Mouse (Mus musculus): ENCODE data around the gene Ccnt1.
"Not testable (repeated sequence)": the region's sequence is repeated elsewhere in the genome, so short reads cannot be mapped to it uniquely, and the experiment has no call there.

Gene Ccnt1

DNA sequence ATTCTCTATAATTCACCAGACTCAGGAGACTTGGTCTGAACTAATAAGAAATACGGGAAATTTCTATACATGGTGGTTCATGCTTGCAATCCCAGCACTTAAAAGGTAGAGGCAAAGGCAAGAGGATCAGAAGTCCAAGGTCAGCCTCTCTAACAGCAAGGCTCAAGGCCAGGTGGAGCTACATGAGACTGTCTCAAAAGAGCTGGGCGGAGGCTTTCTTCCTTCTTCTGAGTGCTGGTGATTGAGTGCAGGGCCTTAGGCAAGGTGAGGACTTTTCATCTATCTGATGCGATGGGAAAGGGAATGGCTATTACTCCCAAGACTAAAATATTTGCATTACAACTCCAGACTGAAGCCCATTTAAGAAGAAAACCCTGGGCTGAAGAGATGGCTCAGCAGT is 25.6 kb downstream of the Ccnt1 start:
- no peak for DNase-seq (ENCODE audit: low spot score in 2 of 2)

GRCm38 (mm10) chr15:98543341-98543740 is 27.4 kb downstream of the Ccnt1 start:
- no peak for DNase-seq (ENCODE audit: low spot score in 2 of 2)

- no peak for DNase-seq (ENCODE audit: low spot score in 2 of 2)
Observed at GRCm38 (mm10) chr15:98541064-98541463, 29.7 kb downstream of the Ccnt1 start.

DNA sequence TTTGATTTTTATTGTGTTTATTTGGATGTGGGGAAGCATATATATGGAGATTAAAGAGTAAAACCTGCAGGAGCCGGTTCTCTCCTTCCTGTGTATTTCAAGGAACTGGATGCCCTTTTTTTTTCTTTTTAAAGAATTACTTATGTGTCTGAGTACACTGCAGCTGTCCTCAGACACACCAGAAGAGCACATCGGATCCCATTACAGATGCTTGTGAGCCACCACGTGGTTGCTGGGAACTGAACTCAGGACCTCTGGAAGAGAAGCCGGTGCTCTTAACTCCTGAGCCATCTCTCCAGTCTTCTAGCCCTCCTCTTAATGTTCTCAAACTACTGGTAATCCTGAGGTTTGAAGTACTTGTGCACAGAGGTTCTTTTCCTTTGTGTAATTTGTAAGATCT is 32.8 kb downstream of the Ccnt1 start:
- DNase-seq (ENCODE audit: low spot score in 2 of 2), result no peak

DNA sequence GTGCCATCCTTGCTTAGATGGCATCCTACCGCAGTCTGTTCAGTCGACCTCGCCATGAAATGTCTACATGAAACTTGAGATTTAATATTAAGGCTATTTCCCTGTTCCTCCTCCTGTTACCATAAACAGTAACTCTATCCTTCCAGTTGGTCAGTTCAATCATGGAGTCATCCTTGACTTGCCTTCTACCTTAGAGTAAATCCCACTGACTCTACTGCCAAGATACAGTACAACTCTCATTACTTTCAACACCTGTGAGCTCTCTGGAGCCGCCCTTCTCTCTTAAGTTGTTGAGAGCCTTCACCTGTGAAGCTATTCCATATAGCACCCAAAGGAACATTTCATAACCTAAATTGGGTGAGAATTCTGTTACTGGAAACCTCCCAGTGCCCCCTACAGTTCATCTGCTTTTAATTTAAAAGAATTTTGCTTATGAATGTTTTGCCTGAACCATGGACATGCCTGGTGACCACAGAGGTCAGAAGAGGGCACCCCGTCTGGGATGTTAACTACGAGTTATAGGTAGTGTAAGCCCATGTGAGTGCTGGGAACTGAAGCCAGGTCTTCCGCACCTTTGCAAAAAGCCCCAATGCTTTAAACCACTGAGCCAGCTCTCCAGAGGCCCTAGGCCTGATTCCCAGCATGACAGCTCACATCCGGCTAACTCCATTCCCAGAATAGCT is 33.8 kb downstream of the Ccnt1 start:
- no peak for DNase-seq (ENCODE audit: low spot score in 2 of 2)

DNA sequence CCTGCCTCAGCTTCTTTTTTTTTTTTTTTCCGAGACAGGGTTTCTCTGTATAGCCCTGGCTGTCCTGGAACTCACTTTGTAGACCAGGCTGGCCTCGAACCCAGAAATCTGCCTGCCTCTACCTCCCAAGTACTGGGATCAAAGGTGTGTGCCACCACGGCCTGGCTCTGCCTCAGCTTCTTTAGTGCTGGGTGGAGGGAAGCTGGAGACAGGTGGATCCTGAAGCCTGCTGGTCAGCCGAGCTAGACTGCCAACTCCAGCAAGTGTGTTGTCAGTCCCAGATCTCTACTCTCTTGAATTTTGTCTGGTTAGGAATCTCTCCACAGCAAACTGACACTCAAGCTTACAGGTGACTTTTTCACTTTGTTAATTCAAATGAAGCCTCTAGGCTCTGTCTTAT is 34.8 kb downstream of the Ccnt1 start:
- DNase-seq (ENCODE audit: low spot score in 2 of 2), result no peak

DNA sequence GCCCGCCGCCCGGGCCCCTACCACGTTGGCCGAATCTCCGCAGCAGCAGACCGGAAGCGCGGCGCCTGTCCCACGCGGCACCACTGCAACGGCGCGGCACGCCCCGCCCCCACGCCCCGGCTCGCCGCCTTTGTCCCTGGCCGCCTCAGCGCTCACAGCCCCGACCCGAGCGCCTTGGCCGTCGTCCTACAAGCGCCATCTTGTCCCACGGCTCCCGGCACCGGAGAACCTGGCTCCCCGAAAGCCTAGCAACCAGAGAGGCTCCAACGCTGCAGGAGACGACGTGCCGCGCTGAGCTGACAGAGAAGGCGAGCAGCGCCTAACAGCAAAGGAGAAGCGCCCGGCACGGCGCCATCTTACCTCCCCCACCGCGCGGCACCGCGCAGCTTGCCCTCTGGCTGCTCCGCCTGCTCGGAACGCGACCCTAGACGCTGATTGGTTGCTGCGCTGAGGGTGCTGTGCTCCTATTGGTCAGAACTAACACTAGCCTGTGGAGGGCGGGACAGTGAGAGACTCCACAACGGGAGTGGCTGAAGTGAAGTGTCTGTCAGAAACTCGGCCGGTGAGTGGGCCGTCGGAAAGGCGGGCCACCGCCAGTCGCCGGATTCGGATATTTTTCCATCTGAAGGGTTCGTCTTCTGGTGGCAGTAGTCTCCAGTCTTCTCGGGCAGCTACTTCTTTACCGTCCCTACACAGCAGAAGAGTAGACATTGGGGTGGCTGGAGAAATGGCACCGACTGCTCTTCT is 36.7 kb downstream of the Ccnt1 start, which contains the start of gene Kansl2:
Gene Kansl2, minus strand, starts transcription at position 384 of the 747 bp plus-strand sequence.
- DNase-seq (ENCODE audit: low spot score in 2 of 2), result peak; percentile 97 to 99

- DNase-seq (ENCODE audit: low spot score in 2 of 2), result no peak
Observed at GRCm38 (mm10) chr15:98533035-98533531, 37.6 kb downstream of the Ccnt1 start.

DNA sequence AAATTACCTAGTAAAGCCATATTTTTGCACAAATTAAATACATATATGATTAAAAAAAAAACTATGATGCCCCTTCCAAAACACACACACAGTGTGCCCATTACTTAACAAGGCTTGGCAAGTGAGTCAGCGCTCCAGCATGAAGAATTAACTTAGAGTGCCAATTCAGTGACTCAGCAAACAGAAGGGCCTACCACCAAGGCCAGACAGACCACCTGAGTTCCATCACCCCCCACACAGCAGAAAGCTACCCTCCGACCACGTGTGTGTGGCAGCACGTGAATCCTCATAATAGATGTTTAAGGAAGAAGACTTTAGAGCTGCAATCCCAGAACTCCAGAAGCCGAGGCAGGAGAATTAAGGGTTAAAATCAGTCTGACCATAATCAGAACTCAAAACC is 38.4 kb downstream of the Ccnt1 start:
- DNase-seq (ENCODE audit: low spot score in 2 of 2), result no peak

- DNase-seq (ENCODE audit: low spot score in 2 of 2), result no peak
Observed at GRCm38 (mm10) chr15:98528066-98528563, 42.6 kb downstream of the Ccnt1 start.

GRCm38 (mm10) chr15:98527056-98527771 is 43.5 kb downstream of the Ccnt1 start:
- no peak for DNase-seq (ENCODE audit: low spot score in 2 of 2)

DNA sequence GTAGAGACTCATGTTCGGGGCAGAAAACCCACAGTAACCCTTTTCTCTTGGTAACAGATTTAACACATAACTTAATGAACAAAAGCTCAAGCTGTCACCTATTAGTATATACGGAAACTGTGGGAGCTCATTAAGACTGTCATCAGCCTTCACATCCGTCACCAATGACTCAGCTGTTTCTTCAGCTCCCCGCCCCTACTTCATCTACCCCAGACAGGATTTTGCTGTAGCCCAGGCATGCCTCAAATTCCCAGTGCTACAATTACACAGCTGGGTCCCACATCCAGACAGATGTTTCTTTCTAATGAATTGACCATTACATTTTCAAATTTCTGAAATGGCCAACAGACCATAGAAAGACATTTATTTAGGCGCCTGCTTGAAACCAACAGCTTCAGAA is 44.7 kb downstream of the Ccnt1 start:
- DNase-seq (ENCODE audit: low spot score in 2 of 2), result no peak

- no peak for DNase-seq (ENCODE audit: low spot score in 2 of 2)
Observed at GRCm38 (mm10) chr15:98521245-98521644, 49.5 kb downstream of the Ccnt1 start.

DNA sequence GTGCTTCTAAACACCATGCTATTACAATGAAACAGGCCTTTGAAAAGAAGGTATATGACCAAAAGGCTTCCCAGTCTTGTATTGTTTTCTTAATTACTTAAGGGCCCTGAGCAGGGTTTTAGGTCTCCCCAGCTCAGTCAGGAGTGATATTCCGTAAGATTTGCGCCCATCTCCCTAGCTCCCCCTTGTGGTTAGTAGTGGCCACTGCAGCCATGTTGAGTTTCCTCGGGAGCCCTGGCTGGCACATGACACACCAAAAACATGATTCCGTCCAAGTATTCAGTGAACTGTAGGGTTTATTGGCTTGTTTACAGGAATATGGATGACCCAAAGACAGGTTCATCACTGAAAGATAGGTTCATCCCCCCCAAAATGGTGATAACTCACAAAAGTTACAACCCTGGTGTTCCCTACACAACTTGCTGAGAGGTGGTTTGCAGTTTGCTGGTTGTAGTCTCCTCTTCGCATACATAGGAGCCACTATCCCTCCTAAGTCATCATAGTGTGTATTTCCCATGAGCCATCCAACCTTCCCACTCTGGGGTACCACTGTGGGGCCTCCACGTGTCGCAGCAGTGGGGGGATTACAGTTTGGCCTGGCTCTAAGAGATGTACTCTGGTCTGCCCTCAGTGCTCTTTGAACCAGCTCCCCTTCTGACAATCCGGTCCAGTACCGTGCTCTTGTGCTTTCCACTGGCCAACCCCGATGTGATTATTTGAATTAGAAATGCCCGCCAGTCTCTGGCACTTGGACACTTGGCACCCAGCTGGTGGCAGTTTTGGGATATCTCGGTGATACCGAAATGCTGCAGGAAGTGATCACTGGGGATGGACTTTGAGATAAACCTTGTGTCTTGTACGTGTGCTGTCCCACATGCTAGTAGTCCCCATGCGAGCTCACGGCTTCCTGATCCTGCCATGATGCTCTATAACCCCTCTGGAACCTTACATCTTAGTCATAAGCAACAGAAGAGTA is 53.1 kb downstream of the Ccnt1 start:
- DNase-seq (ENCODE audit: low spot score in 2 of 2), result peak in 1 of 2 experiments; percentile 67

DNA sequence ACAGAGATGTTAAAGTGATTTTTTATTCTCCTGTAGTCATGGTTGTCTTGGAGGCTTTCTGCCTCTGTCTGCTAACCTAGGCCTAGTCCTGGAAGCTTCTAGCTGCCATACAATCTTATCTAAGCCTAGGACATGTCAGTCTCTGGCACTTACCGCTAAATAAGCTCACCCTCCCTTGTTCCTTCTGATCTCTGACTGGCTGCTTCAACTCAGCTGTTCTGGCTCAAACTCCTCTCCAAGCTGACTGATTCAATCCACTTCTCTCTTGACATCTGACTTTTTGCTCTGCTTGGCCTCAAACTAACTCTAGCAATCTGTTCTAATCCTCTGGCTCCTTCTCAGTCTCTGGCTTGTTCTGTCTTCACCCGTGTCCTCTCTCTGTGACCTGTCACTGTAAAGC is 55.9 kb downstream of the Ccnt1 start:
- not testable (repeated sequence) for DNase-seq (ENCODE audit: low spot score in 2 of 2)

GRCm38 (mm10) chr15:98514146-98514545 is 56.6 kb downstream of the Ccnt1 start:
- DNase-seq (ENCODE audit: low spot score in 2 of 2), result peak; percentile 42 to 63

DNA sequence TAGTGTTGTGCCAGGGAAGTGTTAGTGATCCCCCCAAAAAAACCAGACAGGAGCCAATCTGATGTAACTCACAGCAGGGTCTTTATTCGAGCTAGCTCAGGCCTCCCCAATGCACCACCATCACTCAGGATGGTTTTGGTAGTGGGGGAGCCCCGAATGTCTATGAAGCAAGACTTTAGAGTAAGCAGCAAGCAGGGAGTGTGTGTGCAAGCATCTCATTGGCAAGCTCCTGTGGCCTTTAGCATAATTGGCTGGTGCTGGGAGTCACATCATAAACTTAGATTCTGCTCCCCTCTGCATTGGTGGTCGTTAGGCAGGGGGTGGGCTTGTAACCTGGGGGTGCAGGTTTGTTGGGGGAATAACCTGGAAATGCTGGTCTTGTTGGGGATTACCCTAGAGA is 57.0 kb downstream of the Ccnt1 start:
- DNase-seq (ENCODE audit: low spot score in 2 of 2), result not testable (repeated sequence)

- DNase-seq (ENCODE audit: low spot score in 2 of 2), result no peak
Observed at GRCm38 (mm10) chr15:98512799-98513321, 57.9 kb downstream of the Ccnt1 start.

DNA sequence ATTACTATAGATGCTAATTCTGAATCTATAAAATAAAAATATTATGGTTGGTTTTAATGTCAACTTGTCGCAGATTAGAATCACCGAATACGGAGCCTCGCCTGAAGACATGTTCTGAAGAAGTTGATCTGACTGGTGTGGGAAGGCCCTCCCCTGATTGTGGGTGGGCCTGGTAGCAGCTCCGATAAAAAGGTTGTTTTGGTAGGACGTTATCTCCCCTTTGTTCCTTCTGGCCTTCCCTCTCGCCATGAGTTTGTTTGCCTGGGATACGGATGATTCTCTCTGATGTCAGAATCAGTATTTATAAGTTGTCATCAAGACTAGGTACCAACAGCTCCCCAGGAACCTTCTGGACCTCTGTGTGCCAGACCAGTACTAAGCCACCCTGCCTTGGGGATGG is 58.5 kb downstream of the Ccnt1 start:
- no peak for DNase-seq (ENCODE audit: low spot score in 2 of 2)

- DNase-seq (ENCODE audit: low spot score in 2 of 2), result peak; percentile 46 to 50
Observed at GRCm38 (mm10) chr15:98511386-98511928, 59.3 kb downstream of the Ccnt1 start.

All from thymus, postnatal 10 days (tissue).